Mouse (Mus musculus) fibroblast of lung, adult 2 months (primary cell): ENCODE data around the gene Lcn4.
A peak's percentile ranks its signal among the peaks of the same experiment; 100 is the strongest.
"Not testable (repeated sequence)": the region's sequence is repeated elsewhere in the genome, so short reads cannot be mapped to it uniquely, and the experiment has no call there.

Experiments used
- DNase-seq: peaks from one replicate; pipeline ENCODE4 v3.0.0-alpha.2; 2011; ENCODE audit warnings: low read depth

Gene Lcn4

DNA sequence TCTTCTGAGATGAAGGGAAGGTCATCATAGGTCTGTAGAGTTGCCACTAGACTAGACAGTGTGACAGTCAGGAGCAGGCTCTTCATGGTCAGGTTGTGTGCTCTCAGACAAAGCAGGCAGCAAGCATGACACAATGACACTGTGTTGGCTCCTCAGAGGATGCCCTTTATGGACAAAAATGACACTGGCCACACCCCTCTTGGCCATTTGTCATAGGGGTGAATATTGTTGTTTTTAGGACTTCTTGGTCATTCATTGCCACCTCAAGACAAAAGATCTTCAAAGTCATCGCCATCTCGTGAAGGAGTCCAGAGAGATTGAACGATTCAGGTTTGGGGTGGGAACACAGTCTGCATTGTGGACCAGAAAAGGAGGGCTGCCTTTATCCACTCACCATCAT lies at the start of gene Lcn4:
TSS of gene Lcn4 (minus strand) at position 101 of the 400 bp plus-strand sequence.
- no peak for DNase-seq

DNA sequence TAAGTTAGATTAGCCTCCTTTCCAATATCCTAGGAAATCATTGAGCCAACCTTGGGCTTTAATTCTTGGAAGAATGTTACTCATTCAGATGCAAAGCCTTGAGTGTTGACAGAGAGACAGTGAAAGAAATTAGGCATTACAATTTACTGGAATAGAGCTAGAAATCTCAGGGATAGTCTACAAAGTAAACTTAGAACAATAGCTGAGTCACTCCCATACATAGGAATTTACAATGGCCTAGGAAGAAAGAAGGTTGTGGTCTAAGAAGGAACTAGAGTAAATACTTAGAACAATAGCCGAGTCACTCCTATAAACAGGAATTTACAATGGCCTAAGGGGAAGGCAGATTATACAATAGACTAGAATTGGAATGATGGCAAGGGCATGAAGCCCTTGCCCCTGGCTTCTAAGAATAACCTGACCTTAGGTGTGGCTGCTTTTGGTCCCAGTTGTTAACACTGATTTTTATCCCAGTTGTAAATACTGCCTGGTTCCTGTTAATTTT lies 15.1 kb upstream of the Lcn4 start:
- no peak for DNase-seq

DNA sequence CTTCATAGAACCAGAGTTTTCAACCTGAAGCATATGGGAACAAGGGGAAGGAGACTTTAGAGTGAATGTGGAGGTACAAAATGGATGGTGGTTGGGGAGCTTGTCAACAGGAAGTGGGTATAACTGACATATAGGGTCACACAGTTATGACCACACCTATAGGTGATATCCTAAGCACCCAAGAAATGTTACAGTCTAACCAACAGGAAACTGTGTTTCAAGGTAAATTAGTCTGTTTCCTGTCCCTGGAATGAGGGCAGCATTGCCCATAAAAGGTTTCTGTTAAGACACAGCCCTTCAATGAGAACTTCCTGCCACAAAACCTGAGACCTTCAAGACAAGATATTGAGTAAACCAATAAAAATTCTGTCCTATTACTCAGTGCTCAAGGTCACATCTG lies 2.3 kb downstream of the Lcn4 start:
- DNase-seq: no peak

DNA sequence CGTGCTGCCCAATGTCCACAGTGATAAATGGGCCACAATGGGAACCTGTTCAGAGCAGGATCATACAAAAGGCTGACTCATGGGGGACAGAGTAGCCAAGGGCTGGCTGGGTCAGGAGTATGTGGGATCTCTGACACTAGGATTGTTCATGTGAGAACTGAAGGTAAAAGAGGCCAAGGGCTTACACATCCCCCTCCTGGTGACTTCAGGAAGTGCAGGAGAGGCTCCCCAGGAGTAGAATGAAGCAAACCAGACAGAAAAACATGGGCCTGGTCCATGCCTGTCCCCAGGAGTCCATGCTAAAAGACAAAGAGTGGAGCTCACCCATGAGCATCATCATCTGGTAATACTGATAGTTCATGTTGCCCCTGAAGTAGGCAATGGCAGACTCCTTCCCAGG lies 7.5 kb downstream of the Lcn4 start:
- DNase-seq: not testable (repeated sequence)

DNA sequence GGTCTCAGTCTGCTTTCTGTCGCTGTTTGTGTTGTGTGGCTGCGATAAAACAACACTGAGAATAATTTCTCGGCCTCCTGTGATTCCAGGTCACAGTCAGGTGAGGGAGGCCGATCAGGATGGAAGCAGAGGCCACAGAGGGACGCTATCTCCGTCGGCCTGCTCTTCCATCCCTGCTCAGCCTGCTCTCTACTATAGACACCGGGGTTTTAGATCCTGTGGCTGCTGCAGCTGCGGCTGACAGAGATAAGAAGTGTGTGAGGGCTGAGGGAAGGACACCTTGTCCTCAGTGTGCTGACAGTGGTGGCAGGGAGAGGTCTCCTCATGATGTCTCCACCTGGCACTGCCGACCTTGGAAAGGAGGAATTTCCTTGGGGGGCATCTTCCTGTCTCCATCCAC lies 8.0 kb downstream of the Lcn4 start:
- DNase-seq: no peak

DNA sequence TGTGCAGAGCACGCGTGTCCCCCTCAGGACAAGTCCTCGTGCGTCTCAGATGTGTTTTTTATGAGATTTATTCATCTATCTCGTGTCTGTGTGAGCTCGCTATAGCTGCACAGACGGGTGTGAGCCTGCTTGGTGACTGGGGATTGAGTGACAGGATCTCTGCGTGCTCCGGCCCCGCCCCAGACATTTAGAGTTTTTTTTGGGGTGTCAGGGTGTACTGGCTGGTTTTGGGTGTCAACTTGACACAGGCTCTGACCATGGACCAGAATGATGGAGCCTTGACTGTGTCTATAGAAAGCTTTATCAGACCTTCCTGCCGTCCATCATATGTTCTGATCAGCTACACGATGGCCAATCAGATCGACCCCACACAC lies 8.6 kb downstream of the Lcn4 start:
- no peak for DNase-seq

DNA sequence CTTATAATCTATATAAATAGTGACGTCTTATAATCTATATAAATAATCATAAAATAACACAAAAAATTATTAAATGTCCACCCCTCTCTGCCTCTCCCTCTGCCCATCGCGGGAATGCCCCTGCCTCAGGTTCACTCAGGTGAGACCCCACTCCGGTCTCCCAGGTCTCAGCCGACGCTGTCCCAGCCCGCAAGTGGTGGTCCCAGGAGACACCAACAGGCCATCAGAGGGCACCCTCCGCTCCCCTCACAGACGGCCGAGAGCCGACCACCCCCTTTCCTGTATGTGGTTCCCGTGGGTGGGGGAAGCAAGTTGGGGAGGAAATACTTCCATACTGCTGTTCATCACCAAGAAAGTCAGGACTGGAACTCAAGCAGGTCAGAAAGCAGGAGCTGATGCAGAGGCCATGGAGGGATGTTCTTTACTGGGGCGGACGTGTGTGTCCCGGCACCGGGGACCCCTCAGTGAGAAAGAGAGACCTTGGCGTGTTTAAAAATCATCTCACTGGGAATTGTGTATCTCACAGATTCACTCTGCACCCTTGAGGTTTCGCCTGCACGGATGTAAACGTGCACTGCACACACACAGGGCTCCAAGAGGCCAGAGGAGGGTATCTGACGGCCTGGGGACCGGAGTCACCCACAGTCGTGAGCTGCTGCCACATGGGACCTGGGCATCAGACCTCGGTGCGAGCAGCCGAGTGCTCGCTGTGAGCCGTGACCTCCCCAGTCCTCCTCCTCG lies 9.1 kb downstream of the Lcn4 start:
- DNase-seq: no peak

DNA sequence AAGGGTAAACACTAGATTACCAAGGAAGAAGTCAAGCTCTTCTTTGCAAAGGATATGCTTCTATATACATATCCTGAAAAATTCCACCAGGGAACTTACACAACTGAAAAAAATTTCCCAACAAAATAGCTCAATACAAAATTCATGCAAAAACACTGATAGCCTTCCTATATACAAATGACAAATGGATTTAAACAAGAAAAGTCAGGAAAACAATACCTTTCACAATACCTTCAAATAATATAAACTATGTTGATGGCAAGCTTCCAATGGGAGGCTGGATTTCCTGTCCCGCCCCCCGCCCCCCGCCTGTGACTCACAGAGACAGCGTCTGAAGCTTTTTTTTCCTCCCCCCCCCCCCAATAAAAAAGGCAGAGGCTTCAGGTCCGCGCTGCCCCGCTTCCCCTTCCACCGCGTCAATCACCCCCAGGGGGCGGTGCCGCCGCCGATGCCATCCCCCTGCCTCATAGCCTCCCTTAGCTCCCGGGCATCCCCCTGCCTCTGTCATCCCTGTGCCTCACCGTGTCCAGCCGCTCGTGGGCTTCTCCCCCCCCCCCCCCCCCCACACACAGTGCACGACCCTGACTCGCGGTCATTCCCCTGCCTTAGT lies 9.8 kb downstream of the Lcn4 start:
- no peak for DNase-seq

DNA sequence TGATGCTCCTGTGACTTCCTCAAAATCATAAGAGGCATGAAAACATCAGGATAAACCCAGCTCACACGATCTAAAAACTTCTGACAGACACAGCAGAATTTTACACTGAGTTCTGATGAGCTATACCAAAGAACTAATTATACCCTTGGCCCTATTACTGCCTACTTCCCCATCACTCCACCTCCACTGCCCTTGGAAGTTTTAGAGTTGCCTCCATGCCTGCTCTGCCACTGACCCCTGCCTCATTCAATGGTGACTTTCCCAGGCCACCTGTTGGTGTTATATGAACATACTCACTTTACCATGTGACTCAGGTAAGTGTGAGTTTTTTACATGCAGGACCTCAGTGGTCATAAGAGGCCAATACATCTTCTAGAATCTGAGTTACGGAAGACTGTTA lies 13.7 kb downstream of the Lcn4 start:
- DNase-seq: no peak

DNA sequence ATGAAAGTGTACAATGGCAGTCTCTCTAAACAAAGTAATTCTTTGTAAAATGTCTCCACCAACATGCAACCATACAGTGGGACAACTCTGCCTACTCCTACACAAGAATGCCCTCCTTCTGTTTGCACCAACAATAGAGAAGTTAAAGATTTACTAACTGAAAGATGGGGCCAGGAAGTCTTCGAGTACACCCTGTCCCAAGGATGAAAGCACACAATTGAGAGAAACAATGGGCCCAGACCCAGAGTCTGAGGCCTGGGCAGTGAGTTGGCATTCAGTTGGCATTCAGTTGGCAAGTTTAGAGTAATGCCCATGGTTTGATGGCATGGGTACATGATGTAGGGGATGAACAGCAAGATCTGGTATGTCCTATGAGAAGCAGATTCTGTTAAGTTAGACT lies 16.4 kb downstream of the Lcn4 start:
- DNase-seq: no peak

DNA sequence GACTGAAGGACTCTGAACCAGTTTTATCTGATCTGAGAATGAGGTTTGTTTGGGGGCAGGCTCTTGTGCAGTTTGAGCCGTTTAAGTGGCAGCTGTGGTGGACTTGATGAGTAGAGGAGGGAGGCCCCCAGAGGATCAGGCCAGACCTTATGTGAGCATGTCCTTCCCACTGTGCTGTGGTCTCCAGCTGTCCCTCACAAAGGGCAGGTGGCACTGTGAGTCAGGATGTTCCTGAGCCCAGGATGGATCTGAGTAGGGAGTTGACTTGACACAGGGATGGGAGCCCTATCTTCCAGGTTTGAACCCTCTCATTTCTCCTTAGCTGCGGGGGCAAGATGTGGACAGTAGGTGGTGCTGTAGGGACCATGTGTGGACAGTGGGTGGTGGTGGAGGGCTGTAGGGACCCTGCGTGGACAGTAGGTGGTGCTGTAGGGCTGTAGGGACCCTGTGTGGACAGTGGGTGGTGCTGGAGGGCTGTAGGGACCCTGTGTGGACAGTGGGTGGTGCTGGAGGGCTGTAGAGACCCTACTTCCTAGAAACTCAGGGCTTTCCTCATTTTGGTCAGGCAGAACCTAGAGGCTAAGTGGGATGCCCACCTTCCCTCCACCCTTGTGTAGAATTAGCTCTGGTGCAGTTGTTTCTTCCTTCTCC lies 24.3 kb downstream of the Lcn4 start:
- peak; percentile 76 for DNase-seq

DNA sequence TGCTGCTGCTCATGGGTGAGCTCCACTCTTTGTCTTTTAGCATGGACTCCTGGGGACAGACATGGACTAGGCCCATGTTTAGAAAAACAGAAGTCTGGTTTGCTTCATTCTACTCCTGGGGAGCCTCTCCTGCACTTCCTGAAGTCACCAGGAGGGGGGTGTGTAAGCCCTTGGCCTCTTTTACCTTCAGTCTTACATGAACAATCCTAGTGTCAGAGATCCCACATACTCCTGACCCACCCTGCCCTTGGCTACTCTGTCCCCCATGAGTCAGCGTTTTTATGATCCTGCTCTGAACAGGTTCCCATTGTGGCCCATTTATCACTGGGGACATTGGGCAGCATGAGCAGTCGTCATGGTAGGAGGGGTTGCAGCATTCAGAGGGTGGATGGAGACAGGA lies 27.1 kb downstream of the Lcn4 start:
- no peak for DNase-seq

DNA sequence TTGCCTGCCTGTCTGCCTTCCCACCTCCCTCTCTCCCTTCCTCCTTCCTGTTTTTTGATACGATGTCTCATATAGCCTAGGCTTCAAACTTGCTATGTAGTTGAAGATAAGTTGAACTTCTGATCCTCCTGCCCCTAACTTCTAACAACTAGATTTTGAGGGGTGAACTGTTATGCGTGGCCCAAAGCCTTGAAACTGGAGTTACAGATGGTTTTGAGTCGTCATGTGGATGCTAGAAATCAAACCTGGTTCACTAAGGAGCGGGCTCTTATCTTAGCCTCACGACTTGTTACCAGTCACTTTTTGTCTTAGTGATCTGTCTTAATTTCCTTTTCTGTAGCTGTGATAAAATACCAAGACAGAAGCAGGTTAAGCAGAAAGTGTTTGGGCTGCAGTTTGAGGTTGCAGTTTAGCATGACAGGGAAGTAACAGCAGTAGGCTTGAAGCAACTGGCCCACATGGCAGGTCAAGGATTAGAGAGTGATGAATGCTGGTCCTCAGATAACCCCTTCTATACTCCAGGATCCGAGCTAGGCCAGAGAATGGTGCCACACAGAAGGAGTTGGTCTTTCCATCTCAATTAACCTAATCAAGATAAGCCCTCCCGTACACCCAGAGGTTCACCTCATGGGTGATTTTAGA lies 30.0 kb downstream of the Lcn4 start:
- DNase-seq: no peak

DNA sequence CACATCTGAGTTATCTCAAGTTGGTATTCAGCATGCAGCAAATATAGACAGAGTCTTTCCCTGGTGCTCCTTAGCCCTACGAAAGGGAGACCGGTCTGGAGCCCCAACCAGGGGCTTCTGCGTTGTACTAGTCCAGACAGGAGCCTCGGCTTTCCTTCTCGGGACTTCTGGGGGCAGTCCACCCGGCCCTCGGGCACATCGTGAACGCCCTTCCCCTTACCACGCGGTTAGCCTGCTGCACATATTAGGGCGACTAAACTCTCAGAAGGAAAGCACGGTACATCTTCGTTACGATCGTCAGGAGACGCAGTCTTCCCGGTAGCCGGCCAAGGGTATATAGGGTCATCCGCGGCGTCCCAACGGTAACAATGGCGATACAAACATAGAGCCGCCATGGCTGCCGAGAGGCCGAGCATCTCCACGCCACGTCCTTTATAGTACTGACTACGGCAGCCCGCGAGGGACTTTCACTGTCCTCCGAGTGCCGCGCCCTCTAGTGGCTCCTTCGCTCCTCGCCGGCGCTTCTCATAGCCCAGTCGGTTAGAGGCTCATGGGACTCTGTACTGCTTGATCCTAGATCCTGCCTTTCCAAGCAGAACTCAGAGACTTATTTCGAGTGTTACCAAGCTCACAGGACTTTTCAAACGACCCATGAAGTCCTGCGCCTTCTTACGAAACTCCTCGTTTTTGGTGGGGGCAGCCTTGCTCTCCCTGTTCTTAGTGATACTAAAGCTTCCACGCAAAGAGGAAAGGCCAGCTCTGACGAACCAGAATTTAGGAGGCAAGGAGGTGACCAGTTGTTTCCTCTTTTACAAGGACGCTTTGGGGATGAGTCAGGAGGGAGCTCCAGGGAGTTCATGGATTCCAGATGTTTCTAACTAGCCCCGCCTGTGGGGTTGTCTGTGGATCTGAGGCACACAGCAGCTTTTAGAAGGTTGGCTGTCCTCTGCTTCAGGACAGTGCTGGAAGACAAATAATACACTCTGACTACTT lies 30.9 kb downstream of the Lcn4 start:
- peak; percentile 79 for DNase-seq

DNA sequence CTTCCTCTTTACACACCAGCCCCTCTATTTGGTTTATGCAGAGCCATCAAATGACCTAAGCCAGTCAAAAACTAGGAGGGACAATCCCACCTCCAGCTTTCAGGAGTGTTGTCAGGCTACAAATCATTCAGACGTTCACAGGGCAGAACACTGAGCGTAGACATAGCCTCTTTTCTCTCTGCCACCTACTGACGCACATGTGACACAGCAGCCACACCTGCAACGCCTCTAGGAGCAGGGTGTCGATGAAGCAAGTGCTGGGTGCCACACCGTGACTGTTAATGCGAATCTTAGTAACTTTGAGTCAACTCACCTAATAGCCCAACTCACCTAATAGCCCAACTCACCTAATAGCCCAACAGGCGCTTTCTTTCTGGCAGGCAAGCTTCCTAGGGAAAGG lies 32.0 kb downstream of the Lcn4 start:
- DNase-seq: no peak

DNA sequence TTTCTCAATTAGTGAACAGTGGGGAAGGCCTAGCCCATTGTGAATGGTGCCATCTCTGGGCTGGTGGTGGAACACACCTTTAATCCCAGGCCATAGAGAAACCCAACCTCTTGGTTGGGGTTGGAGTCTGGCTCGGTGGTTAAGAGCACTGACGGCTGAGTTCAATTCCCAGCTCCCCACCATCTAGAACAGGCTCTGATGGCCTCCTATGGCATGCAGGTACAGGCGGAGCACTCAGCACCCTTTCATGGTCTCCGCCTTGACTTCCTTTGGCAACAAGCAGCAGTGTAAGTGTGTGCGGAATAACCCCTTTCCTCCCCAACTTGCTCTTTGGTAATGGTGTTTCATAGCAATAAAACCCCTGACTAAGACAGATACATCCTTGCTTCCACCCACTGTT lies 32.5 kb downstream of the Lcn4 start:
- DNase-seq: no peak

DNA sequence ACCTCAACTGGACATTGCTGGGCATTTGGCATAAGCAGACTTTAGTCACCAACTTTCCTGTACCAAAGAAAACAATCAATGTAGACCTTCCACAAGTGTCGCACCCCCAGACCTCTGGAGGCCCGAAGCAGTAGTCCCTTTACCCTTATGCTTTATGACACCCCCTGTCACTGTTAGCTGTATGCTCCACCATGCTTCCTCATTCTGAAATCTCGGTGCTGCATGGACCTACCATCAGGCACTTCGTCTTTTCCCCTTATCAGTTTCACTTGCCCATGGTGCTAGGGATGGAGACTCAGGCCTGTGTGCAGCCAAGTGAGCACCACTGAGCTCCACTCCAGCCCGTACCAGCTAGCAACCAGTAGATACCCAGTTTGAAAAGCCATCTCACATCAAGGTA lies 33.0 kb downstream of the Lcn4 start:
- no peak for DNase-seq

DNA sequence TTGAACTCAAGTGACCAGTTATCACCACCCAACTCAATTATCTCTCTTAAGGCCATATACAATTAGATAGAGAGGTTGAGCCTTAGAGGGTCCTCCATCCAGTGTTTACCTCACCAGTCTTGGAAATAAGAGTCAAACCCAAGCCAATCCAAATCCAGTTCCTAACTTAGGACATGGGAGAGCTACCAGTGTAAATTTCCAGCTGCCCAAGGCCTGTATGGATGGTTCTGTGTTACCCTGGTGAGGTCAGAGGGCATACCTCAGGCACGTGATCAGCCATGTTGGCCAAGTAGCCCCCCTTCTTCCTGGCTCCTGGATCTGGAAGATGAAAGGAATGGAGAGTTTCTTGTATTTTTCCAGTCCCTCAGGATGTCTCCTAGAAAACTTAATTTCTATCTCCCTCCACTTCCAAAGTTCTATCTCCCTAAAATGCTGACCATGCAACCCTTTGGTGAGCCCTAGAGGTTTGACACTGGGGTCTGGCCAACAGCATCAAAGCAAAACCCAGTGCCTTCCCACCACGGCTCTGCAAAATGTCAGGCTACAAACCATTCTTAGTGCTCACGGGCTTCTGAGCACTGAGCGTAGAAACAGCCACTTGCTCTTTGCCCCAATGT lies 33.7 kb downstream of the Lcn4 start:
- DNase-seq: no peak

DNA sequence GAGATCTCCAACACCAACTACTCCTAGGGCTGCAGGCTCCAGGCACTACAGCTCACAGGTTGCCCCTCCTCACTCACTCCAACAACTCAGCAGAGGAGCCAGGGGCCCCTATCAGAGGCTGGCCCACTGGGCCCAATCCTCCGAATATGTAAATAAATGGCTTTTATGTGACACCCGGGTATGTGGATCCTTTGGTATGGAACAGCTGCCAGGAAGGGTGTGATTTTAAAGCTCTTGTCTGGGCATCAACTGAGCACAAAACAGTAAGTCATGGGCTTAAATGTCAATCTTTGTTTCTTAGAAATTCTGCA lies 34.8 kb downstream of the Lcn4 start:
- no peak for DNase-seq

DNA sequence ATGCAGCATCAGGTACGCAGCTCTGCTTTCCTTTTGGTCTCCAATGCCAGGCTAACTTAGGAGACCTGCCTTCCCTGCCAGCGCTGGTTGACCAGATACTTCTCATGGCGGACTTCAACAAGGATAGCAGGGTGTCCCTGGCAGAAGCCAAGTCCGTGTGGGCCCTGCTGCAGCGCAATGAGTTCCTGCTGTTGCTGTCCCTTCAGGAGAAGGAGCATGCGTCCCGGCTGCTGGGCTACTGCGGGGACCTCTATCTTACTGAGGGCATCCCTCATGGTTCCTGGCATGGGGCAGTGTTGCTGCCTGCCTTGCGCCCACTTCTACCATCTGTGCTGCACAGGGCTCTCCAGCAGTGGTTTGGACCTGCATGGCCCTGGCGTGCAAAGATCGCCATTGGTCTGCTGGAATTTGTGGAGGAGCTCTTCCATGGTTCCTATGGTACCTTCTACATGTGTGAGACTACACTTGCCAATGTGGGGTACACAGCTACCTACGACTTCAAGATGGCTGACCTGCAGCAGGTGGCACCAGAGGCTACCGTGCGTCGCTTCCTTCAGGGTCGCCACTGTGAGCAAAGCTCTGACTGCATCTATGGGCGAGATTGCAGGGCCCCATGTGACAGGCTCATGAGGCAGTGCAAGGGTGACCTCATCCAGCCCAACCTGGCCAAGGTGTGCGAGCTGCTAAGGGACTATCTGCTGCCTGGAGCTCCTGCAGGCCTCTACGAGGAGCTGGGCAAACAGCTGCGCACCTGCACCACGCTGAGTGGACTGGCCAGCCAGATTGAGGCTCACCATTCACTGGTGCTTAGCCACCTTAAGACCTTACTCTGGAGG lies 35.4 kb downstream of the Lcn4 start:
- DNase-seq: no peak
